Mouse (Mus musculus) myocyte (in vitro differentiated cells): Measurements from ENCODE around the gene Gm7534. TPM values are rescaled to one million over a fixed set of nuclear protein-coding genes. Genes with fewer than 3 reads are reported as not detected.
"Not testable (repeated sequence)": the region's sequence is repeated elsewhere in the genome, so short reads cannot be mapped to it uniquely, and the experiment has no call there.

Experiments
- H3K27me3 ChIP-seq: one replicate; pipeline ENCODE4 v1.6.1; 2011; ENCODE audit not compliant: control insufficient read depth, insufficient read depth, insufficient read length
- H3K36me3 ChIP-seq: one replicate; pipeline ENCODE4 v1.6.1; 2011; ENCODE audit not compliant: control insufficient read depth, insufficient read depth
- H3K4me2 ChIP-seq: one replicate; pipeline ENCODE4 v1.6.1; 2011; ENCODE audit warnings: low read depth, control low read depth
- H3K4me3 ChIP-seq: one replicate; pipeline ENCODE4 v1.5.1; 2011; ENCODE audit warnings: mild to moderate bottlenecking, control low read depth, moderate library complexity
- H3K79me2 ChIP-seq: one replicate; pipeline ENCODE4 v1.6.1; 2011; ENCODE audit not compliant: control insufficient read depth, insufficient read depth
- H3ac ChIP-seq: one replicate; pipeline ENCODE4 v1.6.1; 2011; ENCODE audit not compliant: control insufficient read depth, insufficient read length
- CEBPB ChIP-seq: IDR thresholded peaks from 2 replicates; pipeline ENCODE4 v1.6.1; 2011; ENCODE audit warnings: mild to moderate bottlenecking, moderate library complexity; ENCODE audit not compliant: poor library complexity, insufficient read depth, severe bottlenecking
- E2F4 ChIP-seq: IDR thresholded peaks from one replicate; pipeline ENCODE4 v1.6.1; 2011; ENCODE audit warnings: mild to moderate bottlenecking, control low read depth, moderate library complexity; ENCODE audit not compliant: insufficient read depth
- MAX ChIP-seq: IDR thresholded peaks from one replicate; pipeline ENCODE4 v1.6.1; 2011; ENCODE audit warnings: low read depth, mild to moderate bottlenecking, control low read depth
- MYOD1 ChIP-seq, 3 experiments: IDR thresholded peaks; one replicate each; pipeline ENCODE4 v1.6.1; 2011; ENCODE audit warnings: control low read depth in 2 of 3, low read depth in 2 of 3, mild to moderate bottlenecking in 2 of 3, moderate library complexity in 1 of 3; ENCODE audit not compliant: insufficient read length in 2 of 3, control insufficient read depth in 1 of 3
- MYOG ChIP-seq, 3 experiments: IDR thresholded peaks; one replicate each; pipeline ENCODE4 v1.6.1; 2011; ENCODE audit warnings: control low read depth in 2 of 3, low read depth in 2 of 3, mild to moderate bottlenecking in 2 of 3; ENCODE audit not compliant: insufficient read length in 2 of 3, control insufficient read depth in 1 of 3, insufficient read depth in 1 of 3
- POLR2A ChIP-seq: IDR thresholded peaks from one replicate; pipeline ENCODE4 v1.6.1; 2011; ENCODE audit warnings: low read depth, mild to moderate bottlenecking, control low read depth, moderate library complexity; ENCODE audit not compliant: insufficient read length
- POLR2AphosphoS2 ChIP-seq: IDR thresholded peaks from one replicate; pipeline ENCODE4 v1.6.1; 2011; ENCODE audit warnings: low read depth, control low read depth; ENCODE audit not compliant: insufficient read length
- REST ChIP-seq: IDR thresholded peaks from one replicate; pipeline ENCODE4 v1.6.1; 2011; ENCODE audit warnings: mild to moderate bottlenecking, control low read depth, moderate library complexity; ENCODE audit not compliant: insufficient read depth, insufficient read length
- SRF ChIP-seq: IDR thresholded peaks from one replicate; pipeline ENCODE4 v1.6.1; 2011; ENCODE audit warnings: low read depth; ENCODE audit not compliant: control insufficient read depth, insufficient read length
- TCF12 ChIP-seq: IDR thresholded peaks from one replicate; pipeline ENCODE4 v1.6.1; 2011; ENCODE audit warnings: mild to moderate bottlenecking, control low read depth; ENCODE audit not compliant: poor library complexity, insufficient read depth, severe bottlenecking
- TCF3 ChIP-seq: IDR thresholded peaks from one replicate; pipeline ENCODE4 v1.6.1; 2011; ENCODE audit warnings: low read depth, control low read depth; ENCODE audit not compliant: insufficient read length
- USF1 ChIP-seq: IDR thresholded peaks from one replicate; pipeline ENCODE4 v1.6.1; 2011; ENCODE audit warnings: low read depth, mild to moderate bottlenecking, control low read depth, moderate library complexity
- polyA plus RNA-seq: library from polyadenylated mRNA; unstranded; fragments of >200 nt; fragmentation: generic; extraction: Trizol; gene quantifications from one replicate; pipeline ENCODE4 v1.2.1, GENCODE M21; 2012; ENCODE audit warnings: missing spikeins

The Gm7534 gene
- polyA plus RNA-seq, 1 experiment: not detected

DNA sequence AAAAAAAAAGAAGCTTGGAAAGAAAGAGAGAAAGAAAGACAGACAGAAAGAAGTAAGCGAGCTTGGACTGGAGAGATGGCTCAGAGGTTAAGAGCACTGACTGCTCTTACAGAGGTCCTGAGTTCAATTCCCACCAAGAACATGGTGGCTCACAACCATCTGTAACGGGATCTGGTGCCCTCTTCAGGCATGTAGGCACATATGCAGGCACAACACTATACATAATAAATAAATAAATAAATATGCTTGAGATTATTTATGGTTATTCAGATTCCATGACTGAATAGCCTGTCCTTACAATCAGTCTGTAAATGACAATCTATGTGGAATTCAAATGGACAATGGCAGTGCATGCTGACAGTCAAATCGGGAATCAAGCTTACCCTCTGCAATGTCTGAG, 35.9 kb downstream of the Gm7534 start:
- Histone ChIP-seq H3K4me2 (no peak overlapping the region), H3K27me3 (no peaks in the 10 kb centered on the region), H3K79me2 (peaks cover 4% of the 10 kb centered on the region), H3K36me3 (no peaks in the 10 kb centered on the region), H3K4me3 (no peak overlapping the region), H3ac (no peak overlapping the region)
- no peak for TF ChIP-seq TCF12
- no peak for TF ChIP-seq POLR2AphosphoS2
- no peak for TF ChIP-seq MAX
- TF ChIP-seq MYOD1 (IDR thresholded peaks at IDR 0.05; ENCODE audit: control insufficient read depth in 1 of 3, insufficient read length in 2 of 3, low read depth in 2 of 3): no peak
- TF ChIP-seq REST: no peak
- TF ChIP-seq CEBPB: no peak
- TF ChIP-seq MYOG (IDR thresholded peaks at IDR 0.05; ENCODE audit: control insufficient read depth in 1 of 3, insufficient read depth in 1 of 3, insufficient read length in 2 of 3, low read depth in 2 of 3): no peak
- TF ChIP-seq POLR2A: no peak
- TF ChIP-seq TCF3: no peak
- TF ChIP-seq SRF: no peak
- no peak for TF ChIP-seq E2F4
- TF ChIP-seq USF1: no peak

DNA sequence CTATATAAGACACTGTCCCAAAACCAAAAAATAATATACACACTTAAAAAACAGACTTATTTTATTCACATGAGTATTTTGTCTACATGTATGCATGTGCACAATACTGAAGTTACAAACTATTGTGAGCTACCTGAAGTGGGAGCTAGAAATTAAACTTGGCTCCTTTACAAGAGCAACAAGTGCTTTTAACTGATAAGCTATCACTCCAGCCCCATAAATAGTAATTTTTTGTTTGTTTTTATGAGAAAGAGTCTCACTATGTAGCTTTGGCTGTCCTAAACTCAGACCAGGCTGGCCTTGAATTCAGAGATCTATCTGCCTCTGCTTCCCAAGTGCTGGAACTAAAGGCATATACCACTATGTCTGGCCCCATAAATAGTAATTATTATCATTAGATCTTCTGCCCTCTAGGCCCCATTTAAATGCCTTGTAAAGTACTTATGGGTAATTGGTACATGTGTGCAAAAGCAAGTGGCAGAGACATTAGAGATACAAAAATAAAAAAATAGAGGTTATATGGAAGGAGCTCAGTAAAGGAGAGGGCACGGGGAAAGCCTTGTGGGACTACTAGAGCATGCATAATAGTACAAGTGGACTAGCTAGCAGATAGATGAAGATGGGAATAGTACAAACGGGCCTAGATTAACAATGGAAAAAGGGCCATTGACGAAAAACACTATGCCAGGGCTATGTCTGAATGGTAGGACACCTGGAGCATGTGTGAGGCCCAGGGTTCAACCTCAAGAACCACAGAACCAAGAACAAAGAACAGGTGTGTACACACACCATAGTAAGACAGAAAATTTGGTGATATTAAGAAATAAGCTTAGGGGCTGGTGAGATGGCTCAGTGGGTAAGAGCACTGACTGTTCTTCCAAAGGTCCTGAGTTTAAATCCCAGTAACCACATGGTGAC, 37.0 kb downstream of the Gm7534 start:
- no peak for TF ChIP-seq POLR2AphosphoS2
- TF ChIP-seq USF1: no peak
- TF ChIP-seq CEBPB: no peak
- no peak for TF ChIP-seq POLR2A
- no peak for TF ChIP-seq MYOD1 (IDR thresholded peaks at IDR 0.05; ENCODE audit: control insufficient read depth in 1 of 3, insufficient read length in 2 of 3, low read depth in 2 of 3)
- TF ChIP-seq REST: no peak
- no peak for TF ChIP-seq SRF
- no peak for TF ChIP-seq MAX
- no peak for TF ChIP-seq E2F4
- TF ChIP-seq TCF3: no peak
- TF ChIP-seq MYOG (IDR thresholded peaks at IDR 0.05; ENCODE audit: control insufficient read depth in 1 of 3, insufficient read depth in 1 of 3, insufficient read length in 2 of 3, low read depth in 2 of 3): no peak
- TF ChIP-seq TCF12: no peak
- Histone ChIP-seq H3K4me3 (no peak overlapping the region), H3ac (no peak overlapping the region), H3K79me2 (peaks cover 4% of the 10 kb centered on the region), H3K4me2 (no peak overlapping the region), H3K27me3 (no peaks in the 10 kb centered on the region), H3K36me3 (no peaks in the 10 kb centered on the region)

DNA sequence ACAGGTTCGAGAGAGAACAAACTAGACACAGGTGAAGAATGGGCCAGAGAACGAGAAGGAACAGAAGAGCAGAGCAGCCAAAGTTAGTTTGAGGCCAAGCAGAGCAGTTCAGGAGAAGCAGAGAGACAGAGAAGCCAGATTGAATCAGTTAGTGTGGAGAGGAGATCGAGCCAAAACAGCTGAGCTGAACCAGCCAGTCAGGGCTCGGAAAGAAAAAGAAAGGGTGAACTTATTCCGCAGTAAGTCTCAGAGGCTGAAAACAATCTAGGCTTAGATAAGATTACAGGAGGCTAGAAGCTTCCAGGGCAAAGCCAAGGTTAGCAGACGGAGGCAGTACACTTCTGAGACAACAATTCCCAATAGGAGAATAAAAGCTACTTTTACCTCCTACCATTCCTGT, 37.8 kb downstream of the Gm7534 start:
- peaks cover 2% of the 10 kb centered on the region for H3K79me2 ChIP-seq
- H3ac ChIP-seq: no peak overlapping the region
- no peak overlapping the region for H3K4me2 ChIP-seq
- no peaks in the 10 kb centered on the region for H3K36me3 ChIP-seq
- TF ChIP-seq POLR2A (no peak), POLR2AphosphoS2 (no peak), REST (no peak), USF1 (no peak)
- no peak overlapping the region for H3K4me3 ChIP-seq
- H3K27me3 ChIP-seq: no peaks in the 10 kb centered on the region

DNA sequence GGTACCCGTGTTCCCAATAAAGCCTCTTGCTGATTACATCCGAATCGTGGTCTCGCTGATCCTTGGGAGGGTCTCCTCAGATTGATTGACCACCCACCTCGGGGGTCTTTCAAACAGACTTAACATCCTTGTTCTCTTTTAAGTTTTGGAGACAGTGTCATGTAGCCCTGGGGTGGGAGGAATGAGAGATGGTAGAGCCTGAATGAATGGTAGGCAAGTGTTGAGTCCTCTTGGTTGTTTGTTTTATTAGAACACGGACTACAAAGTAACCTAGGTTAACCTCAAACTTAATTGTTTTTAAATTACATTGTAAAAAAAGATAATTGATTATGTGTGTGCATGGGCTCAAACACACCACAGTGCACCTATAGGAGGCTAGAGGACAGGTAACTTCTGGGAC, 38.2 kb downstream of the Gm7534 start:
- no peak overlapping the region for H3K4me2 ChIP-seq
- no peaks in the 10 kb centered on the region for H3K27me3 ChIP-seq
- no peak for TF ChIP-seq REST
- no peak for TF ChIP-seq MAX
- TF ChIP-seq POLR2AphosphoS2: no peak
- TF ChIP-seq CEBPB: no peak
- TF ChIP-seq SRF: no peak
- TF ChIP-seq MYOG (IDR thresholded peaks at IDR 0.05; ENCODE audit: control insufficient read depth in 1 of 3, insufficient read depth in 1 of 3, insufficient read length in 2 of 3, low read depth in 2 of 3): no peak
- TF ChIP-seq USF1: no peak

DNA sequence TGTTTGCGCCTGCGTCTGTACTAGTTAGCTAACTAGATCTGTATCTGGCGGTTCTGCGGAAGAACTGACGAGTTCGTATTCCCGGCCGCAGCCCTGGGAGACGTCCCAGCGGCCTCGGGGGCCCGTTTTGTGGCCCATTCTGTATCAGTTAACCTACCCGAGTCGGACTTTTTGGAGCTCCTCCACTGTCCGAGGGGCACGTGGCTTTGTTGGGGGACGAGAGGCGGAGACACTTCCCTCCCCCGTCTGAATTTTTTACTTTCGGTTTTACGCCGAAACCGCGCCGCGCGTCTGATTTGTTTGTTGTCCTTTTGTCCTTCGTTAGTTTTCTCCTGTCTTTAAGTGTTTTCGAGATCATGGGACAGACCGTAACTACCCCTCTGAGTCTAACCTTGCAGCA, 42.7 kb downstream of the Gm7534 start:
- H3K4me2 ChIP-seq, H3ac ChIP-seq, H3K4me3 ChIP-seq: not testable (repeated sequence)

More for the DNA sequence above, 38.2 kb downstream of the Gm7534 start:
- Histone ChIP-seq H3K36me3 (no peaks in the 10 kb centered on the region), H3ac (no peak overlapping the region), H3K4me3 (no peak overlapping the region), H3K79me2 (no peaks in the 10 kb centered on the region)

More for the DNA sequence above, 42.7 kb downstream of the Gm7534 start:
- H3K79me2 ChIP-seq, H3K27me3 ChIP-seq, H3K36me3 ChIP-seq: not testable (repeated sequence)
